Mouse (Mus musculus) ES-Bruce4 (cell line): ENCODE measurements around the gene Mcur1. TPM values are rescaled to one million over a fixed set of nuclear protein-coding genes. Genes with fewer than 3 reads are reported as not detected.

Experiments
- H3K27ac ChIP-seq: 2 replicates; pipeline ENCODE4 v1.5.1; 2012; ENCODE audit warnings: low read length, inconsistent platforms; ENCODE audit not compliant: insufficient read depth
- H3K27me3 ChIP-seq: 2 replicates; pipeline ENCODE4 v1.6.1; 2012; ENCODE audit warnings: mild to moderate bottlenecking, low read length, inconsistent platforms; ENCODE audit not compliant: control insufficient read depth, poor library complexity, insufficient read depth, severe bottlenecking
- H3K36me3 ChIP-seq: 2 replicates; pipeline ENCODE4 v1.6.1; 2012; ENCODE audit warnings: inconsistent platforms, mild to moderate bottlenecking, low read length, moderate library complexity; ENCODE audit not compliant: control insufficient read depth, poor library complexity, insufficient read depth, severe bottlenecking
- H3K4me1 ChIP-seq: one replicate; pipeline ENCODE4 v1.8.1; 2011; ENCODE audit warnings: low read length; ENCODE audit not compliant: control insufficient read depth, insufficient read depth
- H3K4me3 ChIP-seq: 2 replicates; pipeline ENCODE4 v1.5.1; 2011; ENCODE audit warnings: low read depth, mild to moderate bottlenecking, low read length
- H3K9ac ChIP-seq: 2 replicates; pipeline ENCODE4 v1.6.1; 2012; ENCODE audit warnings: low read depth, mild to moderate bottlenecking, inconsistent platforms; ENCODE audit not compliant: poor library complexity, severe bottlenecking
- H3K9me3 ChIP-seq: replicated peaks from 2 replicates; pipeline ENCODE4 v1.6.1; 2012; ENCODE audit warnings: mild to moderate bottlenecking, low read length, inconsistent platforms; ENCODE audit not compliant: control insufficient read depth, poor library complexity, insufficient read depth, severe bottlenecking
- CTCF ChIP-seq: IDR thresholded peaks from one replicate; pipeline ENCODE4 v1.8.1; 2011; ENCODE audit warnings: low read depth, low read length
- EP300 ChIP-seq: IDR thresholded peaks from 2 replicates; pipeline ENCODE4 v1.6.1; 2011; ENCODE audit warnings: low read depth, low read length; ENCODE audit not compliant: insufficient read depth
- POLR2A ChIP-seq: IDR thresholded peaks from one replicate; pipeline ENCODE4 v1.8.1; 2011; ENCODE audit warnings: low read length; ENCODE audit not compliant: insufficient read depth
- polyA plus RNA-seq: library from polyadenylated mRNA; stranded (reverse); fragments of >200 nt; gene quantifications from 2 replicates; pipeline ENCODE4 v1.2.4, GENCODE M21; 2011; ENCODE audit warnings: low read depth; ENCODE audit not compliant: missing spikeins, insufficient read depth, insufficient read length

Mcur1 gene
- 6.1 and 7.8 TPM in 2 replicates for polyA plus RNA-seq

DNA sequence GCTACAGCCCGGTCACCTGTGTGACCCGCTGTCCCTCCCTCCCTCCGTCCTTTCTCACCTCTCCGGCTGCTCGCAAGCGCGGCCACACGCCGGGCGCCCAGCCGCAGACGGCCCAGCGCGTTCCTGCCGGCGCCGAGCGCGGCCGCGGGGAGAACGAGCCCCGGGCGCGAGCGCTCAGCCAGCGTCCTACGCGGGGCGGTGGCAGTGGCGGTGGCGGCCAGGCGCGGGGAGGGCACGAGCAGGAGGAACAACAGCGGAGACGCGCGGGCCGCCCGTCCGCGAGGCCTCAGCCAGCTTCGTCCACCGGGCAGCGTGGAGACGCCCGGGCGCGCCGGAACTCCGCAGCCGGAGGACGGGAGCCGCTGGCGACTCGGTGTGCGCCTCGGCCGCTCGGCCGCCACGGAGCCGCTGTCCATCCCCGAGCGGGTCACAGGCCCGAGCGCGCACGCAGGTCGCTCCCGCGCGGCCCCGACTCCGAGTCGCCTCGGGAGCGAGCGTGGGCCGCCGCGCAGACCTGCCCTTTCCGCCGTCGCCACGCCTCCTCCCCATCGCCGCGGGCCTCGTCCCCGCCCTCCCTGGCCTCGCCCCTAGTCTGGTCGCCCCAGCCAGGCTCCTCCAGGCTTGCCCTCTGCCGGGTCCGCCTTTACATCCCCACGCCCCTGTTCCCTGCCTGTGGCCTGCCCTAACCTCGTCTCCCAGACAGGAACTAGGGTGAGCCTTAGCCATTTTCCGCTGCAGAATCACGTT, at the start of gene Mcur1:
Mcur1 (minus strand) TSS at position 481 of the 747 bp plus-strand sequence.
- Histone ChIP-seq H3K27me3 (peaks cover 4% of the 10 kb centered on the region; the same call in 1 of the 2 replicates), H3K27ac (peak within 1 kb of the TSS; percentile 75), H3K9me3 (no peaks in the 10 kb centered on the region), H3K9ac (peak within 1 kb of the TSS; percentile 78), H3K4me3 (peak within 1 kb of the TSS; percentile 69), H3K4me1 (no peaks in the 10 kb centered on the region), H3K36me3 (no peaks in the 10 kb centered on the region)
- peak; percentile 40; the same call in 1 of the 2 replicates for TF ChIP-seq EP300
- TF ChIP-seq CTCF = no peak
- no peak for TF ChIP-seq POLR2A

DNA sequence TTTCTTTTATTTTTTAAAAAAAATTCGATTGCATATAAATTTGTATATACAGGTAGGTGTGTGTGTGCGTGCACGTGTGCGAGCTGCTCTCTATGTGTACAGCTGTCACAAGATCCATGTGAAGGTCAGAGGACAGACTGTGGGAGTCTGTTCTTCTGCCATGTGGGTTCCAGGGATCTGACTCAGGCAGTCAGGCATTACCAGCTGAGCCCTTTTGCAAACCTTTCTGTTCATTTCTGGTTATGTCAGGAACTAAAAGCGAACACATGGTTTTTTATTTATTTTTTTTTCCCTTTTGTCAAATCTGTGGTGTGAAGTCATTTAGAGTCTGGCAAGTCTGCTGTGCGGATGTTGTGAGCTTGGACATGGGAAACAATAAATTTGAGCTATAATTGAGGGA, 48.9 kb upstream of the Mcur1 start:
- no peaks in the 10 kb centered on the region for H3K9me3 ChIP-seq
- H3K36me3 ChIP-seq = no peaks in the 10 kb centered on the region
- H3K4me3 ChIP-seq = no peak overlapping the region
- TF ChIP-seq EP300 (no peak), CTCF (no peak), POLR2A (no peak)
- H3K9ac ChIP-seq = no peak overlapping the region
- no peak overlapping the region for H3K27ac ChIP-seq
- H3K4me1 ChIP-seq = no peaks in the 10 kb centered on the region
- H3K27me3 ChIP-seq = no peaks in the 10 kb centered on the region

DNA sequence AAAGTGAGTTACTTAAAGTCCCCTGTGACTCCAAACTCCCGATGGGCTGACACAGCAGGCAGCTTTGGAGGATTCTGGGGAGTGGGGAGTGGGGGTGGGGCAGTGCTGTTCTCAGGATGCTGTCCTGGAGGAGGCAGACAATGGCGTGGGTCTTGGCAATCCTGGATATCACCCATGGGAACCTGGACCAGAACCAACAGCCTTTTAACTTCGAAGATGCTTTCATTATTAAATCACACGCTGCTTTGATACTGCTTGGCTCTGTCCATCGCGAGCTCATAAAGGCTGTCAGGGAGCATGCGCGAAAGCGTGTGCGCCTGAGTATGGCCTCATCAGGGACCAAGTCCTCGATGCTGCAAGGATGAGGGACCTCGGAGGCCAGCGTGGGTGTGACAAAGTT, 43.1 kb upstream of the Mcur1 start:
- no peaks in the 10 kb centered on the region for H3K27me3 ChIP-seq
- TF ChIP-seq CTCF (no peak), POLR2A (no peak), EP300 (no peak)
- H3K4me1 ChIP-seq = no peaks in the 10 kb centered on the region
- H3K36me3 ChIP-seq = no peaks in the 10 kb centered on the region
- no peak overlapping the region for H3K27ac ChIP-seq
- H3K9me3 ChIP-seq = no peaks in the 10 kb centered on the region
- no peak overlapping the region for H3K9ac ChIP-seq
- no peak overlapping the region for H3K4me3 ChIP-seq

DNA sequence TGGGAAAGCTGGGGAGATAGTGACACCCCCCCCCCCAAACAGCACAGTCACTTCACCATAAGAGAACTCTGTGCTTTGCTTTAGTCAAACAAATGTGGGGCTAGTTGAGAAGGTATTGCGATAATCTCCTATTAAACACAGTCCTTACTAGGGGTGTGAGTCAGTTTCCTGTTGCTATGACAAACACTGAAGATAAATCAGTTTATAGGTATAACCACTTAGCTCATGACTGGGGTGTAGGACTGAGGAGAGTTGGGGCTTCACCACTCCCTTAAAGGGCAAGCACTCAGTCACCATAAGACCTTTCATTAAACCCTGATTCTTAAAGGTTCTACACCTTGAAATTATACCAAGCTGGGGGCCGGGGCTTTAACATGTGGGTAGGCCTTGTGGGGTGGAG, 42.4 kb upstream of the Mcur1 start:
- Histone ChIP-seq H3K27me3 (no peaks in the 10 kb centered on the region), H3K4me1 (no peaks in the 10 kb centered on the region), H3K36me3 (no peaks in the 10 kb centered on the region), H3K9ac (no peak overlapping the region), H3K9me3 (no peaks in the 10 kb centered on the region), H3K4me3 (no peak overlapping the region), H3K27ac (no peak overlapping the region)
- TF ChIP-seq CTCF (no peak), EP300 (no peak), POLR2A (no peak)

DNA sequence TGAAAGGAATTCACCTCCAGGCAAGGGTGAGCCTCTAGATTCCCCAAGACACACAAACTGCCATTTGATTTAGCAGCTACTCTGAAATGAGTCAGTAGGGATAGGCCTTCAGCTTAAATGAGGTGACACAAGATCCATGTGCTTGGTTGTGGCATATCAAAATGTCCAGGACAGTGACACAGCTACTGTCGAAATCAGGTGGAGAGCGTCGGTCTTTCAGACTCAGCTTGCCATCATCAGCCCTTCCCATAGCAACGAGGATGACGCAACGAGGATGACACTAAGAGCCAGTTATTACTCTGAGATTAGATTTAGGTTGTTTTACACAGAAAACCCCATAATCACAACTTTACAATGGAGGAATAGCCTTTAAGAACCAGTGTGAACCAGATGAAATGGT, 41.0 kb upstream of the Mcur1 start:
- no peaks in the 10 kb centered on the region for H3K27me3 ChIP-seq
- no peaks in the 10 kb centered on the region for H3K4me1 ChIP-seq
- TF ChIP-seq CTCF = no peak
- no peak for TF ChIP-seq EP300
- TF ChIP-seq POLR2A = no peak
- no peaks in the 10 kb centered on the region for H3K36me3 ChIP-seq
- no peak overlapping the region for H3K4me3 ChIP-seq
- H3K27ac ChIP-seq = no peak overlapping the region
- H3K9me3 ChIP-seq = no peaks in the 10 kb centered on the region
- H3K9ac ChIP-seq = no peak overlapping the region

DNA sequence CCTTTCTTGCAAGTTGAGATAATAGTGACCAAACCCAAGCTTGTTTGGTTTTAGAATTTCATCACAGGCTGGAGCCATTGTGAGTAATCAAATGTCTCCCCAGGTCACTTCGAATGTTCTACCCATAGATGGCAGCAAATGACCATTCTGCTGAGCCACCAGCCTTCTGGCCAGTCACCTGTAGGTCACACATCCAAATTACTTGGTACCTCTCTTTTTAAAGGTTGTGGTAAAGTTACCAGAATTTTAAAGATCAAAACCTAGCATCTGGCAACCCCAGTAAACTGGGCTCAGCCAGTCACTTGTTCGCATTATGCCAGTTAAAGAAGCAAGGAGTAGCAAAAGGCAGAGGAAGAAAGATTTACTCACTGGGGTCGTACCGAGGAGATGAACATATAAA, 35.9 kb upstream of the Mcur1 start:
- Histone ChIP-seq H3K27ac (no peak overlapping the region), H3K4me3 (no peak overlapping the region), H3K9me3 (no peaks in the 10 kb centered on the region), H3K36me3 (no peaks in the 10 kb centered on the region), H3K9ac (no peak overlapping the region), H3K4me1 (no peaks in the 10 kb centered on the region), H3K27me3 (no peaks in the 10 kb centered on the region)
- TF ChIP-seq POLR2A (no peak), CTCF (peak; percentile 71)
